Mouse (Mus musculus) C2C12 (cell line): Measurements from ENCODE around the gene Trpm4. TPM values are rescaled to one million over a fixed set of nuclear protein-coding genes. Genes with fewer than 3 reads are reported as not detected.

Experiments
- H3K27me3 ChIP-seq: one replicate; pipeline ENCODE4 v1.6.1; 2011; ENCODE audit not compliant: control insufficient read depth, insufficient read depth, insufficient read length
- H3K36me3 ChIP-seq: one replicate; pipeline ENCODE4 v1.6.1; 2011; ENCODE audit not compliant: control insufficient read depth, insufficient read depth
- H3K4me3 ChIP-seq: one replicate; pipeline ENCODE4 v1.5.1; 2011; ENCODE audit warnings: mild to moderate bottlenecking, control low read depth; ENCODE audit not compliant: poor library complexity, insufficient read depth, severe bottlenecking
- H3K79me2 ChIP-seq: one replicate; pipeline ENCODE4 v1.6.1; 2011; ENCODE audit not compliant: control insufficient read depth, insufficient read depth
- H3K79me3 ChIP-seq: one replicate; pipeline ENCODE4 v1.6.1; 2011; ENCODE audit warnings: low read depth, control low read depth
- H3ac ChIP-seq: one replicate; pipeline ENCODE3; 2011; ENCODE audit warnings: low read depth; ENCODE audit not compliant: control insufficient read depth, insufficient read length
- CEBPB ChIP-seq: IDR thresholded peaks from one replicate; pipeline ENCODE4 v1.6.1; 2011; ENCODE audit warnings: low read depth, mild to moderate bottlenecking, control low read depth, moderate library complexity
- CTCF ChIP-seq: IDR thresholded peaks from one replicate; pipeline ENCODE4 v1.5.1; 2011; ENCODE audit not compliant: control insufficient read depth, insufficient read depth, insufficient read length
- FOSL1 ChIP-seq: IDR thresholded peaks from one replicate; pipeline ENCODE4 v1.8.0; 2011; ENCODE audit warnings: mild to moderate bottlenecking, low read length; ENCODE audit not compliant: poor library complexity, insufficient read depth, severe bottlenecking
- MAX ChIP-seq: IDR thresholded peaks from one replicate; pipeline ENCODE4 v1.6.1; 2011; ENCODE audit warnings: mild to moderate bottlenecking, control low read depth
- MYOD1 ChIP-seq: IDR thresholded peaks from one replicate; pipeline ENCODE4 v1.6.1; 2011; ENCODE audit warnings: low read depth; ENCODE audit not compliant: control insufficient read depth, insufficient read length
- MYOG ChIP-seq: IDR thresholded peaks from one replicate; pipeline ENCODE4 v1.6.1; 2011; ENCODE audit not compliant: control insufficient read depth, insufficient read length; ENCODE audit errors: extremely low read depth
- USF1 ChIP-seq: IDR thresholded peaks from one replicate; pipeline ENCODE4 v1.6.1; 2011; ENCODE audit warnings: low read depth, mild to moderate bottlenecking, control low read depth, moderate library complexity
- polyA plus RNA-seq: library from polyadenylated mRNA; unstranded; fragments of >200 nt; fragmentation: generic; extraction: Trizol; gene quantifications from one replicate; pipeline ENCODE4 v1.2.1, GENCODE M21; 2012; ENCODE audit warnings: missing spikeins

Gene Trpm4
- polyA plus RNA-seq, 1 experiment = 10.6 TPM

- H3K27me3 ChIP-seq = no peaks in the 10 kb centered on the region
- TF ChIP-seq CTCF = peak; percentile 77
- no peak for TF ChIP-seq MYOG
- no peak overlapping the region for H3K4me3 ChIP-seq
- no peaks in the 10 kb centered on the region for H3K36me3 ChIP-seq
- no peaks in the 10 kb centered on the region for H3K79me3 ChIP-seq
- no peak overlapping the region for H3ac ChIP-seq
- no peaks in the 10 kb centered on the region for H3K79me2 ChIP-seq
These were observed 33.8 kb downstream of the Trpm4 start for GRCm38 (mm10) chr7:45299752-45300151.

DNA sequence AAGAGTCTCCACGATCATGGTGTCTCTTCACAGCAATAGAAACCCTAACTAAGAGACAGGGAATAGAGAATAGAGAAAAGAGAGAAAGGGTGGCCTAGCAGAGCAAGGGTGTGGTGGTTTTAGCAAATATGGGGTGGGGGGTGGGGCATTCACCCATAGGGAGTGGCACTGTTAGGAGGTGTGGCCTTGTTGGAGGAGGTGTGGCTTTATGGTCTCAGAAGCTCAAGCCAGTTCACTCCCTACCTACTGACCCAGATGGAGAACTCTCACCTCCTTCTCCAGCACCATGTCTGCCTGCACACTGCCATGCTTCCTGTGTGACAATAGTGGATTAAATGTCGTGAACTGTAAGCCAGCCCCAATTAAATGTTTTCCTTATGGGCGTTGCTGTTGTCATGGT, 36.0 kb downstream of the Trpm4 start:
- Histone ChIP-seq H3K27me3 (peaks cover 3% of the 10 kb centered on the region), H3K36me3 (no peaks in the 10 kb centered on the region), H3K79me2 (no peaks in the 10 kb centered on the region), H3ac (no peak overlapping the region), H3K4me3 (no peak overlapping the region), H3K79me3 (no peaks in the 10 kb centered on the region)
- TF ChIP-seq USF1 = no peak
- TF ChIP-seq MAX = no peak
- no peak for TF ChIP-seq MYOG
- no peak for TF ChIP-seq CTCF
- TF ChIP-seq CEBPB = no peak
- TF ChIP-seq MYOD1 = no peak
- no peak for TF ChIP-seq FOSL1

DNA sequence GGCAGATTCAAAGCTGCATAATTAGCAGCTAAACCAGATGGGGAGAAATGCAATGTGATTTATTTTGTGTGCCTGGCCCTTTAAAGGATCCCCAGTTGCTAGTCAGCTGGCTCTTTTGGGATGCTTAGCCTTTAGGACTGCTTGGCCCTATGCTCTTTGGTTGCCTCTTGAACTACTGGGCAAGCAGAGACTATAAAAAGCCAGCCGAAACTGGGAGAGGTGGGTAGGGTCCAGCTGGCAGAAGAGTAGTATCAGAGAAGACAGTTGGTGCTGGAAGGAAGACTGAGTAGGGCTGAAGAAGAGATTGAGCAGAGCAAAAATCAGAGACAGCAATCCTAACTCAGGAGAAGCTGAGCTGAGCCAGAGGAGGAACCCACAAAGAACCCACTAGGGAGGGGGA, 37.0 kb downstream of the Trpm4 start:
- Histone ChIP-seq H3K4me3 (no peak overlapping the region), H3K79me3 (no peaks in the 10 kb centered on the region), H3ac (no peak overlapping the region), H3K36me3 (no peaks in the 10 kb centered on the region), H3K79me2 (no peaks in the 10 kb centered on the region), H3K27me3 (peaks cover 3% of the 10 kb centered on the region)
- TF ChIP-seq USF1 (no peak), MYOG (no peak), FOSL1 (no peak), CTCF (no peak), MYOD1 (no peak), MAX (no peak)

DNA sequence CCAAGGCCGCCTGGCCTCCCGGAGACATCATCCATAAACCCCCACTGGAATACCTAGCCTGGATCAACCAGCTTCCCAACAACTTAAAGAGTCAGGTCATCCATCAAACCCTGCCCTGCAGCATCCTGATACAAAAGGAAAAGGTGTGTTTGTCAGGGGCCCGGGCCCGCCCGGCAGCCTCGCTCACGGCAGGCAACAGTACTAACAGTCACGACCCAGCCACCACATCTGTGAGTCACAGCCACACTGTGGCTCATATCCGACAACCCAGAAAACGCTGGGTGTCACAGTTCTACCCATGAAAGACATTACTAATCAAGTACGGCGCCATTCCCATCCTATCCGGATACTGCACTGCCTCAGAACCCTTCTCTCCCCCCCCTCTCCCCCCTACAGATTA, 47.1 kb downstream of the Trpm4 start:
- peaks cover 21% of the 10 kb centered on the region for H3K27me3 ChIP-seq
- no peak overlapping the region for H3K4me3 ChIP-seq
- H3ac ChIP-seq = no peak overlapping the region
- no peaks in the 10 kb centered on the region for H3K79me3 ChIP-seq
- no peaks in the 10 kb centered on the region for H3K36me3 ChIP-seq
- H3K79me2 ChIP-seq = no peaks in the 10 kb centered on the region
- TF ChIP-seq MAX = no peak
- TF ChIP-seq CTCF = no peak
- TF ChIP-seq CEBPB = no peak
- no peak for TF ChIP-seq USF1
- TF ChIP-seq MYOG = no peak
- no peak for TF ChIP-seq MYOD1
- TF ChIP-seq FOSL1 = no peak

GRCm38 (mm10) chr7:45277136-45277760, 56.3 kb downstream of the Trpm4 start, which contains the start of gene Slc6a21:
Gene Slc6a21 (plus strand): TSS chr7:45277513.
- Histone ChIP-seq H3ac (peak within 1 kb of the TSS; percentile 37), H3K27me3 (peaks cover 60% of the 10 kb centered on the region), H3K4me3 (no peak within 1 kb of the TSS), H3K79me3 (no peaks in the 10 kb centered on the region), H3K79me2 (no peaks in the 10 kb centered on the region), H3K36me3 (no peaks in the 10 kb centered on the region)
- TF ChIP-seq CTCF (peak; percentile 94), FOSL1 (no peak)

GRCm38 (mm10) chr7:45273672-45274071, 59.9 kb downstream of the Trpm4 start:
- no peaks in the 10 kb centered on the region for H3K36me3 ChIP-seq
- peaks cover 37% of the 10 kb centered on the region for H3K27me3 ChIP-seq
- no peak overlapping the region for H3K4me3 ChIP-seq
- H3K79me3 ChIP-seq = no peaks in the 10 kb centered on the region
- no peaks in the 10 kb centered on the region for H3K79me2 ChIP-seq
- TF ChIP-seq FOSL1 (no peak), CEBPB (no peak), MAX (no peak), CTCF (no peak), MYOG (no peak), USF1 (no peak), MYOD1 (no peak)
- H3ac ChIP-seq = no peak overlapping the region
